Mouse (Mus musculus): Measurements from ENCODE around the gene Amz2.

Gene Amz2

GRCm38 (mm10) chr11:109421205-109421604 is 4.5 kb upstream of the Amz2 start:
- no peak for DNase-seq (ENCODE audit: low read depth, low spot score)

GRCm38 (mm10) chr11:109422263-109422662 is 3.5 kb upstream of the Amz2 start:
- DNase-seq (ENCODE audit: low read depth, low spot score): no peak

GRCm38 (mm10) chr11:109423294-109423693 is 2.5 kb upstream of the Amz2 start:
- no peak for DNase-seq (ENCODE audit: low read depth, low spot score)

- no peak for DNase-seq (ENCODE audit: low read depth, low spot score)
Measured at GRCm38 (mm10) chr11:109426272-109426586, 483 bp downstream of the Amz2 start.

- DNase-seq (ENCODE audit: low read depth, low spot score): no peak
Measured at GRCm38 (mm10) chr11:109427353-109427752, 1.6 kb downstream of the Amz2 start.

GRCm38 (mm10) chr11:109434233-109434798 is 8.6 kb downstream of the Amz2 start:
- DNase-seq (ENCODE audit: low read depth, low spot score): no peak

- DNase-seq (ENCODE audit: low read depth, low spot score): no peak
Measured at GRCm38 (mm10) chr11:109436889-109437288, 11.1 kb downstream of the Amz2 start.

GRCm38 (mm10) chr11:109439209-109439608 is 13.5 kb downstream of the Amz2 start:
- DNase-seq (ENCODE audit: low read depth, low spot score): no peak

GRCm38 (mm10) chr11:109439829-109440340 is 14.1 kb downstream of the Amz2 start:
- no peak for DNase-seq (ENCODE audit: low read depth, low spot score)

GRCm38 (mm10) chr11:109440641-109441040 is 14.9 kb downstream of the Amz2 start:
- DNase-seq (ENCODE audit: low read depth, low spot score): no peak

GRCm38 (mm10) chr11:109441119-109441518 is 15.4 kb downstream of the Amz2 start:
- no peak for DNase-seq (ENCODE audit: low read depth, low spot score)

GRCm38 (mm10) chr11:109442166-109442730 is 16.5 kb downstream of the Amz2 start:
- DNase-seq (ENCODE audit: low read depth, low spot score): no peak

GRCm38 (mm10) chr11:109443468-109444263 is 17.9 kb downstream of the Amz2 start:
- DNase-seq (ENCODE audit: low read depth, low spot score): no peak

- DNase-seq (ENCODE audit: low read depth, low spot score): no peak
Measured at GRCm38 (mm10) chr11:109444600-109444999, 18.9 kb downstream of the Amz2 start.

GRCm38 (mm10) chr11:109445438-109446035 is 19.8 kb downstream of the Amz2 start:
- peak; percentile 58 for DNase-seq (ENCODE audit: low read depth, low spot score)

- no peak for DNase-seq (ENCODE audit: low read depth, low spot score)
Measured at GRCm38 (mm10) chr11:109451169-109451568, 25.4 kb downstream of the Amz2 start.

- DNase-seq (ENCODE audit: low read depth, low spot score): no peak
Measured at GRCm38 (mm10) chr11:109456261-109456660, 30.5 kb downstream of the Amz2 start.

GRCm38 (mm10) chr11:109458165-109458564 is 32.4 kb downstream of the Amz2 start:
- no peak for DNase-seq (ENCODE audit: low read depth, low spot score)

- no peak for DNase-seq (ENCODE audit: low read depth, low spot score)
Measured at GRCm38 (mm10) chr11:109460586-109460985, 34.8 kb downstream of the Amz2 start.

- DNase-seq (ENCODE audit: low read depth, low spot score): peak; percentile 36
Measured at GRCm38 (mm10) chr11:109465068-109465467, 39.3 kb downstream of the Amz2 start.

GRCm38 (mm10) chr11:109466987-109467386 is 41.2 kb downstream of the Amz2 start:
- no peak for DNase-seq (ENCODE audit: low read depth, low spot score)

GRCm38 (mm10) chr11:109468133-109468532 is 42.4 kb downstream of the Amz2 start:
- no peak for DNase-seq (ENCODE audit: low read depth, low spot score)

Measured in c-Kit-negative CD71-positive TER-119-positive erythroid progenitor cells, embryonic 14.5 days (primary cell).